Mouse (Mus musculus) midbrain, embryonic 10.5 days (tissue): ENCODE results near the gene Bhmt. TPM values are rescaled to one million over a fixed set of nuclear protein-coding genes. Genes with fewer than 3 reads are reported as not detected.

Source experiments
- DNase-seq: peaks from one replicate; pipeline ENCODE4 v3.0.0-alpha.2; 2017; ENCODE audit warnings: low spot score
- H3K27ac ChIP-seq: fragments of 300-500 bp; sonication (generic); replicated peaks from 2 replicates; pipeline ENCODE4 v1.5.1; 2016; ENCODE audit warnings: mild to moderate bottlenecking
- H3K27me3 ChIP-seq: fragments of 300-500 bp; sonication (generic); 2 replicates; pipeline ENCODE4 v1.6.1; 2016; ENCODE audit warnings: low read depth, mild to moderate bottlenecking; ENCODE audit not compliant: poor library complexity, severe bottlenecking
- H3K36me3 ChIP-seq: fragments of 300-500 bp; sonication (generic); 2 replicates; pipeline ENCODE4 v1.6.1; 2016; ENCODE audit warnings: mild to moderate bottlenecking, moderate library complexity
- H3K4me1 ChIP-seq: fragments of 300-500 bp; sonication (generic); 2 replicates; pipeline ENCODE4 v1.6.1; 2016
- H3K4me3 ChIP-seq: fragments of 300-500 bp; sonication (generic); 2 replicates; pipeline ENCODE4 v1.5.1; 2016; ENCODE audit warnings: mild to moderate bottlenecking, moderate library complexity
- H3K9me3 ChIP-seq: fragments of 300-500 bp; sonication (generic); replicated peaks from 2 replicates; pipeline ENCODE4 v1.6.1; 2016; ENCODE audit warnings: mild to moderate bottlenecking
- WGBS: fragments of 180-500 bp; shearing (Covaris S2); methylation state at CpG from one replicate; pipeline ENCODE4 v1.1.7; 2016; 5-methylcytosine and 5-hydroxymethylcytosine counted together
- polyA plus RNA-seq: library from polyadenylated mRNA; unstranded; fragments of >200 nt; fragmentation: Nextera tagmentation; extraction: Ambion mirVana; gene quantifications from 2 replicates; pipeline ENCODE4 v1.2.1, GENCODE M21; 2016

Bhmt gene
- polyA plus RNA-seq, 1 experiment from 2014 or later: 0.17 TPM

GRCm38 (mm10) chr13:93639636-93640035 is 1.9 kb upstream of the Bhmt start:
- no peak overlapping the region for H3K27ac ChIP-seq
- H3K9me3 ChIP-seq: no peaks in the 10 kb centered on the region
- no peak overlapping the region for H3K4me3 ChIP-seq
- DNase-seq: no peak
- 80% methylated on average over 4 of the region's 4 CpGs for WGBS
- no peaks in the 10 kb centered on the region for H3K36me3 ChIP-seq
- no peaks in the 10 kb centered on the region for H3K27me3 ChIP-seq
- H3K4me1 ChIP-seq: peaks cover 9% of the 10 kb centered on the region

DNA sequence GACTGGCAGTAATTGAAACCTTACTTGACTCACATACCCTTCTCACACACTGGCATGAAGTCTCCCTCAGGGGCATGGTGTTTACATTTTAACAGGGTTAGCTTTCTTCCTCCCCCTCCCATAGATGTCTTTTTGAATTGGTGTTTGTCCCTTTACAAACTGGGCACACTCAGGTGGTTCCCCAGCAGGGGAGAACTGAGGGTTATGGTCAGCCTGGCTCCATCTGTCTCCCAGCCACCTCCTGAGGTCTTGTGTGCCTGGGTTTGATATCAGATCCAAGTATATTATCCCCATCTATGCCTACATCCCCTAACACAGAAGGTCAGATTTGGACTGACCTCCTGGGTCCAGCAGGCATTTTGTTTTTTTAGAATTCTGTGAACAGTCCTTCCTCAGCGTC is 1.2 kb downstream of the Bhmt start:
- WGBS: 86% methylated on average over 1 of the region's 1 CpGs
- no peak for DNase-seq
- Histone ChIP-seq H3K9me3 (no peaks in the 10 kb centered on the region), H3K27me3 (no peaks in the 10 kb centered on the region), H3K36me3 (no peaks in the 10 kb centered on the region), H3K4me1 (peaks cover 9% of the 10 kb centered on the region), H3K4me3 (no peak overlapping the region), H3K27ac (no peak overlapping the region)

- Histone ChIP-seq H3K9me3 (no peaks in the 10 kb centered on the region), H3K27me3 (no peaks in the 10 kb centered on the region), H3K27ac (no peak overlapping the region), H3K36me3 (no peaks in the 10 kb centered on the region), H3K4me1 (peaks cover 15% of the 10 kb centered on the region), H3K4me3 (no peak overlapping the region)
- no peak for DNase-seq
- 92% methylated on average over 5 of the region's 5 CpGs for WGBS
Measured at GRCm38 (mm10) chr13:93632927-93633326, 4.8 kb downstream of the Bhmt start.

- Histone ChIP-seq H3K27ac (no peak overlapping the region), H3K4me3 (no peak overlapping the region), H3K4me1 (0 out of 2 replicates have a peak, but pooled peaks cover 6% of the 10 kb centered on the region), H3K27me3 (no peaks in the 10 kb centered on the region), H3K36me3 (no peaks in the 10 kb centered on the region), H3K9me3 (no peaks in the 10 kb centered on the region)
- WGBS: 92% methylated on average over 10 of the region's 10 CpGs
- no peak for DNase-seq
Measured at GRCm38 (mm10) chr13:93630941-93631705, 6.6 kb downstream of the Bhmt start.

GRCm38 (mm10) chr13:93628861-93629260 is 8.9 kb downstream of the Bhmt start:
- H3K27ac ChIP-seq: no peak overlapping the region
- no peaks in the 10 kb centered on the region for H3K27me3 ChIP-seq
- H3K9me3 ChIP-seq: no peaks in the 10 kb centered on the region
- H3K4me1 ChIP-seq: 0 out of 2 replicates have a peak, but pooled peaks cover 6% of the 10 kb centered on the region
- no peaks in the 10 kb centered on the region for H3K36me3 ChIP-seq
- no peak overlapping the region for H3K4me3 ChIP-seq
- WGBS: 29% methylated on average over 6 of the region's 6 CpGs
- DNase-seq: no peak

DNA sequence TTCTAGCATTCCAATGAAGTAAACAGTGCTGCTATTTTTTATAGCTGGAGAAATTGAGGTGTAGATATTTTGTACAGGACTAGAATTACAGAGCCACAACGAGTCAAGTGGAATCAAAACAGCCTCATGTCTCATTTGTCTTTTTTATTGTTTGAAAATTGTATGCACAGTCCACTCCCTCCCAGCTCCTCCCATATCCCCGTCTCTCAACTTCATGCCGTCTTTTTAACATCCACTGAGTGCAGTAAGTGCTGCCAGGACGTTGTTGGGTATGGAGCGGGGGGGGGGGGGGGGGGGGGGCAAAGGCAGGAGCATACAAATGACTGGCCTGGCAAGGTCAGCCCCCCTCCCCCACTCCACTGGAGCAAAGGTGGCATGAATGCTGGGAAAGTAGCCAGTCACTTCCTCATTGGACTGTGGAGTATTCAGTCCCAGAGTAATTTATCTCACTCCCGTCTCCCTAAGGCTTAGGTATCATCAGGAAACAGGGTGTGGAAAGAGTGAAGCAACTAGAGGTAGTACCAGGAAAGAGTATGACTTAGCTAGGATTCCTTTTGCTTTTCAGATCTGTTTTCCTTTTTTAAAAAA is 23.3 kb downstream of the Bhmt start:
- Histone ChIP-seq H3K4me3 (no peak overlapping the region), H3K36me3 (no peaks in the 10 kb centered on the region), H3K4me1 (no peaks in the 10 kb centered on the region), H3K27me3 (no peaks in the 10 kb centered on the region), H3K27ac (no peak overlapping the region), H3K9me3 (no peaks in the 10 kb centered on the region)
- 65% methylated on average over 6 of the region's 6 CpGs for WGBS
- DNase-seq: no peak

DNA sequence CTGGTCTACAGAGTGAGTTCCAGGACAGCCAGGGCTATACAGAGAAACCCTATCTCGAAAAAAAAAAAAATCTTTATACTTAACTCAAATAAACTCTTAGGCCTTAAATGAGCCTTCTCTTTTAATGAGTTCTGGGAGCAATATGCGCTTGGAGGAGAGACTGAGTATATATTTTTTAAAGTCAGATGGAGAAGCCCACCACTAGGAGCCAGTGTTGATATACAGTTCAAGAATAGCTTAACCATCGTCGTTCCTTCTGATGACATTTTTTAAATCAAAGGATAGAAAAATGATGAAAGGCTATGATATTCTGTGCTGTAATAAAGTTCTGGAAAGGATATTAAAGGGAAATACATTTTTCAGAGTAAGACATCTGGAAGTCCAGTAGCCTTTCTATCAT is 24.0 kb downstream of the Bhmt start:
- H3K27me3 ChIP-seq: no peaks in the 10 kb centered on the region
- DNase-seq: no peak
- no peaks in the 10 kb centered on the region for H3K9me3 ChIP-seq
- H3K4me1 ChIP-seq: no peaks in the 10 kb centered on the region
- 86% methylated on average over 4 of the region's 4 CpGs for WGBS
- H3K36me3 ChIP-seq: no peaks in the 10 kb centered on the region
- no peak overlapping the region for H3K4me3 ChIP-seq
- H3K27ac ChIP-seq: no peak overlapping the region

GRCm38 (mm10) chr13:93612660-93613607 is 24.8 kb downstream of the Bhmt start:
- H3K27ac ChIP-seq: no peak overlapping the region
- no peaks in the 10 kb centered on the region for H3K9me3 ChIP-seq
- 67% methylated on average over 19 of the region's 19 CpGs for WGBS
- H3K36me3 ChIP-seq: no peaks in the 10 kb centered on the region
- H3K4me3 ChIP-seq: no peak overlapping the region
- H3K27me3 ChIP-seq: no peaks in the 10 kb centered on the region
- peak; percentile 57 for DNase-seq
- H3K4me1 ChIP-seq: no peaks in the 10 kb centered on the region

DNA sequence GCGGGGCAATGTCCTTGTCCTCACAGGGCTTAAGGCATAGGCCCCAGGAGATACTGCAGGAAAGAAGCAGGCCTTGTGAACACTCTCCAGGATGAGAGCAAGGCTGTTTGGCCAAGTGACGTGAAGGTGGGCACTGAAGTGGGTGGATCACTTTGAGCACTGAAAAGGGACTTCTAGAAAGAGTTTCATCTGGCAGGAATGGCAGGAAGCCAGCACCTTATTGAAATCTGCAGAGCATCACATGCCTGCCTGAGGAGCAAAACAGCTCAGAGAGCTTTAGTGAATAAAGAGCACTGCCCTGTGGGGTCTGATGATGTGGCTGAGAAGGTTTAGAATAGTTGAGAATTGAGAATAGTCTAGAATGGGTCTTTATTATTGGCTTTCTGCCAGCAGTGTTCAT is 29.3 kb downstream of the Bhmt start:
- Histone ChIP-seq H3K36me3 (no peaks in the 10 kb centered on the region), H3K4me1 (no peaks in the 10 kb centered on the region), H3K27me3 (no peaks in the 10 kb centered on the region), H3K9me3 (no peaks in the 10 kb centered on the region), H3K4me3 (no peak overlapping the region), H3K27ac (no peak overlapping the region)
- no peak for DNase-seq
- WGBS: 92% methylated on average over 2 of the region's 2 CpGs

GRCm38 (mm10) chr13:93607701-93608100 is 30.1 kb downstream of the Bhmt start:
- 94% methylated on average over 3 of the region's 3 CpGs for WGBS
- no peak overlapping the region for H3K27ac ChIP-seq
- DNase-seq: no peak
- no peaks in the 10 kb centered on the region for H3K36me3 ChIP-seq
- H3K4me3 ChIP-seq: no peak overlapping the region
- H3K27me3 ChIP-seq: no peaks in the 10 kb centered on the region
- H3K4me1 ChIP-seq: no peaks in the 10 kb centered on the region
- H3K9me3 ChIP-seq: no peaks in the 10 kb centered on the region

- Histone ChIP-seq H3K36me3 (no peaks in the 10 kb centered on the region), H3K27ac (no peak overlapping the region), H3K27me3 (no peaks in the 10 kb centered on the region), H3K9me3 (no peaks in the 10 kb centered on the region), H3K4me3 (no peak overlapping the region), H3K4me1 (no peaks in the 10 kb centered on the region)
- DNase-seq: no peak
- WGBS: 85% methylated on average over 13 of the region's 13 CpGs
Measured at GRCm38 (mm10) chr13:93606868-93607578, 30.7 kb downstream of the Bhmt start.

DNA sequence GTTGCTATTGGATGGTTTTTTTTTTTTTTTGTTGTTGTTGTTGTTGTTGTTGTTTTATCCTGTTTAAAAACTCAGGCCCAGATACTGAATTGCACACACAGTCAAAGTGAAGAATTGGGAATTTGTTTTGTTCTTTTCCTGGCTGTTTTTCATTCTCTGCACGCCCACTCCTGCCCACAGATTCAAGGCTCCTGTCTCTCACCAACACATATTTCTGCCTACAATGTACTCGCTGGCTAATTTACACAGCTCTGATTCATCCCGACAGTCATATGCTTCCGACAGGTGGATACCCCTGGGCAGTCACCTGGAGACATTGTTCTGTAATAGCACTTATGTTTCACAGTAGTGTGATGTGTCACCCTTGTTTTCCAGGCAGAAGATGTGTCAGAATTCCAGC is 33.1 kb downstream of the Bhmt start:
- 86% methylated on average over 4 of the region's 4 CpGs for WGBS
- H3K4me3 ChIP-seq: no peak overlapping the region

More for the DNA sequence above, 33.1 kb downstream of the Bhmt start:
- H3K27me3 ChIP-seq: no peaks in the 10 kb centered on the region
- H3K36me3 ChIP-seq: no peaks in the 10 kb centered on the region
- DNase-seq: no peak
- H3K4me1 ChIP-seq: no peaks in the 10 kb centered on the region
- no peak overlapping the region for H3K27ac ChIP-seq
- H3K9me3 ChIP-seq: no peaks in the 10 kb centered on the region
